Mouse (Mus musculus) kidney, postnatal 4 days (tissue): ENCODE measurements around the gene Tbxa2r.

Experiments used
- DNase-seq, 2 experiments: peaks; one replicate each; pipeline ENCODE4 v3.0.0; 2021; ENCODE audit warnings: mixed read lengths in 2 of 2

Tbxa2r gene

GRCm38 (mm10) chr10:81367207-81367495, 38.6 kb downstream of the Tbxa2r start:
- no peak for DNase-seq

GRCm38 (mm10) chr10:81375322-81375721, 46.8 kb downstream of the Tbxa2r start:
- DNase-seq, result no peak

DNA sequence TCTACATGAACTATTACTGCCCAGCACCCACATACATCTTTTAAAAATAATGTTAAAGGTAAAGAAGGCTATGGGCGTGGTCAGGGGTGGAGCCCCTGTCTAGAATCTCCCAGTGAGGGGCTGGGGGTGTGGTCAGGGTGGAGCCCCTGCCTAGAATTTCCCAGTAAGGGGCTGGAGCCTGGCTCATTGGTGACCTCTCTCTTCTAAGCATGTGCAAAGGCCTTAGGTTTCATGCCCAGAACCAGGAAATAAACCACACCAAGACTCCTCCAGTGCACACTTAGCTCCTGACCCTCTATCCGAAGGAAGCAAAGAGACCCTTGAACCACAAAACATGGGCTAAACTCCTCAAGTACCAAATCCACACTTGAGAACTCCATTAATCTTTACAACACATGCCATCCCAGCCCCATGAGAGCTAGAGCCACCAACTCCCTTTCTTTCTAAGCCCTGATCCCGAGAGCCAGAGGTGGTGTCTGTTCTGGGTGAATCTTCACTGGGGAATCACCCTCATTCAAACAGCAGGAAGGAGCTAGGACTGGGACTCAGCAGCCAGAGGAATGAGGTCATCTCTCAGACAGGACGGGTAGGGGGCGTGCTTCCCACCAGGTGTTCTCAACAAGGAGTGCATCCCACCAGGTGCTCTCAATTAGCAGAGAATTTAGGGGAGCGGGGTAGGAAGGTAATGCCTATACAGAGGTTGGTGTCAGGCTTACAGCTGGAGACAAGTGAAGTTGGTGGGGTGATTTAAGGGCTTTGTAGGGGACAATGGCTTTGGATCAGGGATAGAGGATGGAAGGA, 48.2 kb downstream of the Tbxa2r start:
- DNase-seq, result peak in 1 of 2 experiments; percentile 51

DNA sequence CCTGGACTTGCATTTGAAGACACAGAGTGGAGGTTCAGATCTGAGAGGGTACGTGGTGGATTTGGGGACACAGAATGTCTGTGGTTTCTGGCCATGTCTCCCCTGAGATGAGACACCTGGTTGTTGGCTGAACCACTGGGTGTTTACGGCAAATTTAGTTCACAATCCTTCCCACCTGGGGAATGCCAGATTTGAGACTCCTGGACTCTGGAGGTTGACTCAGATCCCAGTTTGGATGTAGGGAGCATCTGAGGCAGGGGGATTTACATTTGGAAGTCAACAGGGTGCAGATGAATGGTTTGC, 48.8 kb downstream of the Tbxa2r start:
- no peak for DNase-seq

GRCm38 (mm10) chr10:81377793-81378552, 49.4 kb downstream of the Tbxa2r start, which contains the start of gene Fzr1:
Gene Fzr1, minus strand, starts transcription at chr10:81378516.
- no peak for DNase-seq

GRCm38 (mm10) chr10:81378553-81379182, 50.1 kb downstream of the Tbxa2r start:
- peak; percentile 100 for DNase-seq

GRCm38 (mm10) chr10:81379183-81379553, 50.6 kb downstream of the Tbxa2r start:
- DNase-seq, result no peak

GRCm38 (mm10) chr10:81379809-81380378, 51.4 kb downstream of the Tbxa2r start:
- no peak for DNase-seq

- peak; percentile 46 to 57 for DNase-seq
These were observed 53.5 kb downstream of the Tbxa2r start for GRCm38 (mm10) chr10:81382039-81382438.

DNA sequence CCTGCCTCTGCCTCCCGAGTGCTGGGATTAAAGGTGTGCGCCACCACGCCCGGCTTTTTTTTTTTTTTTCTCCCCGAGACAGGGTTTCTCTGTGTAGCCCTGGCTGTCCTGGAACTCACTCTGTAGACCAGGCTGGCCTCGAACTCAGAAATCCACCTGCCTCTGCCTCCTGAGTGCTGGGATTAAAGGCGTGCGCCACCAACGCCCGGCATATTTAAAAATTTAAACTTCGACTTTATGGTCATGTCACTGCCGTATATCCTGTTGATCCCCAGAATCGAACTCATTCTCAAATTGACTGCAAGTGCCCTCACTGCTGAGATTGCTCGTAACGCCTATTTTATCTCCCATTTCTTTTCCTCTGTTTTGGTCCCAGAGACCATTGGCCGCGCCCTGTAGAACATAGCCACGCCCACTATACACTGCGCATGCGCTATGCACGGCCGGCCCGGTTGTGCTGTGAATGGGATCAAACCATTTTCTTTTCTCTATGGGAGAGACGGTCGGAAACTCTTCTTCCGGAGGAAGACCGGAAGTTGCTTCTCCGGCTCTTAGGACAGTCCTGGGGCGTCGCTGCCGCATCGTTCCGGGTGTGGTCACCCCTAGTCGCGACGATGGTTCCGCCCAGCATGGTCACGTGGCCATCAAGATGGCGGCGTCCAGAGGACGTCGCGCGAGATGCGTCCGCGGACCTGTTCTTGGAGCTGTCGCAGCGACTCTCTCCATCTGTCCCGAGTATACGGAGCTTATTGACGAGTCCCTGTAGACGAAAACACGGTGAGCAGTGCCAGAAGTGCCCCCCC, 55.5 kb downstream of the Tbxa2r start, which contains the start of the genes Dohh and Gm48551:
Dohh (plus strand) TSS at position 627 of the 803 bp plus-strand sequence.
Gm48551 (plus strand) TSS at position 665 of the 803 bp plus-strand sequence.
- DNase-seq, result peak; percentile 100

GRCm38 (mm10) chr10:81384605-81384982, 56.1 kb downstream of the Tbxa2r start:
- DNase-seq, result no peak
